Mouse (Mus musculus) kidney, postnatal 0 days (tissue): Measurements from ENCODE around the gene Trp53tg5. TPM values are rescaled to one million over a fixed set of nuclear protein-coding genes. Genes with fewer than 3 reads are reported as not detected.

Source experiments
- ATAC-seq: fragments of 200-750 bp; cut with Nextera tagmentation; replicated peaks from 2 replicates; pipeline ENCODE4 v1.8.0; 2017; ENCODE audit warnings: low read depth, moderate number of reproducible peaks, moderate TSS enrichment, moderate library complexity; ENCODE audit not compliant: low FRiP score
- DNase-seq: peaks from one replicate; pipeline ENCODE4 v3.0.0-alpha.2; 2016; ENCODE audit warnings: low spot score
- H3K27ac ChIP-seq: fragments of 300-500 bp; sonication (generic); 2 replicates; pipeline ENCODE4 v1.5.1; 2014; ENCODE audit warnings: mild to moderate bottlenecking
- H3K27me3 ChIP-seq: fragments of 300-500 bp; sonication (generic); 2 replicates; pipeline ENCODE4 v1.6.1; 2014; ENCODE audit warnings: low read length, mixed read lengths; ENCODE audit not compliant: insufficient read depth
- H3K36me3 ChIP-seq: fragments of 300-500 bp; sonication (generic); 2 replicates; pipeline ENCODE4 v1.6.1; 2014; ENCODE audit warnings: low read length, mixed read lengths; ENCODE audit not compliant: insufficient read depth
- H3K4me1 ChIP-seq: fragments of 300-500 bp; sonication (generic); replicated peaks from 2 replicates; pipeline ENCODE4 v1.6.1; 2014; ENCODE audit warnings: antibody characterized with exemption, low read length, mixed read lengths; ENCODE audit not compliant: insufficient read depth
- H3K4me2 ChIP-seq: fragments of 300-500 bp; sonication (generic); 2 replicates; pipeline ENCODE4 v1.6.1; 2014; ENCODE audit warnings: mild to moderate bottlenecking, low read length, moderate library complexity, mixed read lengths
- H3K4me3 ChIP-seq: fragments of 300-500 bp; sonication (generic); replicated peaks from 2 replicates; pipeline ENCODE4 v1.5.1; 2014; ENCODE audit warnings: low read depth, low read length
- H3K9ac ChIP-seq: fragments of 300-500 bp; sonication (generic); 2 replicates; pipeline ENCODE4 v1.6.1; 2014; ENCODE audit warnings: low read depth, low read length
- H3K9me3 ChIP-seq: fragments of 300-500 bp; sonication (generic); replicated peaks from 2 replicates; pipeline ENCODE4 v1.6.1; 2016; ENCODE audit warnings: low read length, inconsistent platforms, mixed read lengths
- CTCF ChIP-seq: IDR thresholded peaks from 2 replicates; pipeline ENCODE4 v1.5.1; 2016; ENCODE audit warnings: antibody characterized with exemption, low read depth, mild to moderate bottlenecking, moderate library complexity
- WGBS: fragments of 180-500 bp; shearing (Covaris S2); extraction: QIAGEN DNeasy Blood & Tissue Kit; methylation state at CpG from one replicate; pipeline ENCODE4 v1.1.7; 2014; 5-methylcytosine and 5-hydroxymethylcytosine counted together
- polyA plus RNA-seq: library from polyadenylated mRNA; unstranded; fragments of >200 nt; fragmentation: Nextera tagmentation; extraction: Ambion mirVana; gene quantifications from 2 replicates; pipeline ENCODE4 v1.2.1, GENCODE M21; 2015

Gene Trp53tg5
- polyA plus RNA-seq, 1 experiment from 2014 or later, result not detected

DNA sequence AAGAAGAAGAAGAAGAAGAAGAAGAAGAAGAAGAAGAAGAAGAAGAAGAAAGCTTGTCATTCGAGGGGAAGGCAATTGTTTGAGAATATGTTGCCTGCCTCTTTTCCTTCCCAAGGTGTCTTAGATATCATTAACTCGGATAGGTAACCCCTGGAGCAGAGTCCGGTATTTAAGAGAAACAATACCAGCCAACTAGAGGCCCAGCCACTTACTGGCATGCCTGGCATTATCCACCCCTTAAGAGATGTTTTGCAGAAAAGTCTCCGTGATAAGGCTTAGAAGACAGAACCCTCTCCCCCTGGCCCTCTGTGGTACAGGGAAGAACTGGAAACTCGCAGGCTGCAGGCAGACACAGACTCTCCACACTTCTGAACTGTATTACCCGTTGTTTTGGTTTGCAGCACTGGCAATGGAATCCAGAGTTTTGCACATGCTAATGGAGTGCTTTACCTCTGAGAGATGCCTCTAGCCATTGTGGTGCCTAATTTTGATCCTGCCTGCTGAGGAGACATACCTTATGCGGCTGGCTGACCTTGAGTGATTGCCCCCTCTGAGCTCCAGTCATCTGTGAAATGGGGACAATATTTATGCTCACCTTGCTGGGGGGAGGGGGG is 19.5 kb downstream of the Trp53tg5 start:
- H3K36me3 ChIP-seq, result no peaks in the 10 kb centered on the region
- H3K4me1 ChIP-seq, result peaks cover 13% of the 10 kb centered on the region
- H3K9me3 ChIP-seq, result no peaks in the 10 kb centered on the region
- peak overlapping the region; percentile 47 for H3K27ac ChIP-seq
- ATAC-seq (no peak), DNase-seq (no peak)
- H3K4me2 ChIP-seq, result no peak overlapping the region
- TF ChIP-seq CTCF, result no peak
- no peak overlapping the region for H3K4me3 ChIP-seq
- no peak overlapping the region for H3K9ac ChIP-seq
- 53% methylated on average over 7 of the region's 7 CpGs for WGBS
- no peaks in the 10 kb centered on the region for H3K27me3 ChIP-seq

DNA sequence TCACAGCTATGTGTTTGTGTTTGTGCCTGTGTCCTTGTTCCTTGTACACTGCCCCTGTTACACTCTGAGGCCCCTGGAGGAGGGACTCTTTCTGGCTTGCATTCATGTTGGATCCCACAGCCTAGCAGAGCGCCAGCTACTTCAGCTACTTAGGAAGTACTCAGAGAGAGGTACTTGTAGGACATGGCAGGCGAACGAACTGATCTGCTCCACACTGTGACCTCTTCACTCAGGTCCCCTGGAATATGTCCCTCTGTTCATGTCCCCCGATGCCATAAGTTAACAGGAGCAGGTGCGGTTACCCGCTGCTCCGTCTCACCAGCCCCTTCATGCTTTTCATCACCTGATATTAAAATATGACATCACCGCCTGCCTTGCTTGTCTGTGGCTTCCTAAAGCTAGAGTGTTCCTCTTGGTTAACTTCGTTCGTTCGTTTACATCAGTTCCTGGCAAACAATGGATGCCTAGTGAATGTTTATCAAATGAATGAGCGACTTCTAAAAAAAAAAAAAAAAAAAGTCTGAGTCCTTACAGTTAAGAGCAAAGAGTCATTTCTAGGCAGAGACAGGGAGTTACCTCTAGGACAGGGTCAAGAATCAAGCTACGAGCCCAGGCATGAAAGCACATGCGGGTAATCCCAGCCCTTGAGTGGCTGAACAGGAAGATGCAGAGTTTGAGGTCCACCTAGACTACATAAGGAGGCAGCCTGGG is 20.3 kb downstream of the Trp53tg5 start:
- WGBS, result 66% methylated on average over 14 of the region's 14 CpGs
- Histone ChIP-seq H3K36me3 (no peaks in the 10 kb centered on the region), H3K4me3 (no peak overlapping the region), H3K9me3 (no peaks in the 10 kb centered on the region), H3K27ac (peak overlapping the region; percentile 62), H3K27me3 (no peaks in the 10 kb centered on the region), H3K4me2 (no peak overlapping the region), H3K4me1 (peaks cover 13% of the 10 kb centered on the region), H3K9ac (no peak overlapping the region)
- ATAC-seq (no peak), DNase-seq (no peak)
- TF ChIP-seq CTCF, result no peak

GRCm38 (mm10) chr2:164452000-164452676 is 21.4 kb downstream of the Trp53tg5 start:
- ATAC-seq, result no peak

GRCm38 (mm10) chr2:164449341-164450042 is 24.0 kb downstream of the Trp53tg5 start:
- Histone ChIP-seq H3K4me2 (no peak overlapping the region), H3K4me3 (no peak overlapping the region), H3K27ac (no peak overlapping the region), H3K36me3 (no peaks in the 10 kb centered on the region), H3K4me1 (no peaks in the 10 kb centered on the region), H3K9ac (no peak overlapping the region), H3K27me3 (no peaks in the 10 kb centered on the region), H3K9me3 (no peaks in the 10 kb centered on the region)
- DNase-seq (no peak), ATAC-seq (no peak)
- no peak for TF ChIP-seq CTCF
- 75% methylated on average over 14 of the region's 14 CpGs for WGBS

More at GRCm38 (mm10) chr2:164452000-164452676, 21.4 kb downstream of the Trp53tg5 start:
- no peak for DNase-seq
- 55% methylated on average over 12 of the region's 13 CpGs for WGBS
- Histone ChIP-seq H3K4me3 (no peak overlapping the region), H3K9me3 (no peaks in the 10 kb centered on the region), H3K9ac (no peak overlapping the region), H3K4me1 (peaks cover 13% of the 10 kb centered on the region), H3K27ac (no peak overlapping the region), H3K4me2 (no peak overlapping the region), H3K36me3 (no peaks in the 10 kb centered on the region), H3K27me3 (no peaks in the 10 kb centered on the region)
- TF ChIP-seq CTCF, result peak; percentile 11; the same call in 1 of the 2 replicates

- no peaks in the 10 kb centered on the region for H3K36me3 ChIP-seq
- H3K9ac ChIP-seq, result no peak overlapping the region
- DNase-seq, result no peak
- no peaks in the 10 kb centered on the region for H3K4me1 ChIP-seq
- H3K4me3 ChIP-seq, result no peak overlapping the region
- ATAC-seq, result no peak
- no peak overlapping the region for H3K27ac ChIP-seq
- H3K27me3 ChIP-seq, result no peaks in the 10 kb centered on the region
- no peaks in the 10 kb centered on the region for H3K9me3 ChIP-seq
- no peak for TF ChIP-seq CTCF
- H3K4me2 ChIP-seq, result no peak overlapping the region
- WGBS, result 59% methylated on average over 5 of the region's 5 CpGs
Observed at GRCm38 (mm10) chr2:164448921-164449320, 24.6 kb downstream of the Trp53tg5 start.

- Histone ChIP-seq H3K27ac (no peak overlapping the region), H3K36me3 (no peaks in the 10 kb centered on the region), H3K4me3 (no peak overlapping the region), H3K27me3 (no peaks in the 10 kb centered on the region), H3K4me2 (no peak overlapping the region), H3K9me3 (no peaks in the 10 kb centered on the region), H3K9ac (no peak overlapping the region), H3K4me1 (no peaks in the 10 kb centered on the region)
- no peak for TF ChIP-seq CTCF
- ATAC-seq (no peak), DNase-seq (no peak)
- 88% methylated on average over 1 of the region's 1 CpGs for WGBS
Observed at GRCm38 (mm10) chr2:164448140-164448539, 25.4 kb downstream of the Trp53tg5 start.
